Mouse (Mus musculus) layer of hippocampus, postnatal 14 days (tissue): ENCODE measurements around the gene Tmem30c. TPM values are rescaled to one million over a fixed set of nuclear protein-coding genes. Genes with fewer than 3 reads are reported as not detected.

Source experiments
- DNase-seq, 2 experiments: peaks; one replicate each; pipeline ENCODE4 v3.0.0; 2021 to 2022; ENCODE audit warnings: low spot score in 2 of 2, mixed read lengths in 1 of 2
- long read RNA-seq, 2 experiments: library from polyadenylated mRNA; stranded (forward); transcript quantifications; one replicate each; pipeline ENCODE4 v2.0.0; 2021
- total RNA-seq, 2 experiments: library from RNA; stranded (reverse); gene quantifications; 2 replicates each; pipeline ENCODE4 v1.2.3; 2021

The Tmem30c gene
- under 1 TPM; 0.30 to 0.31 TPM for total RNA-seq
- long read RNA-seq, experiment 1 = 0 reads
- long read RNA-seq, experiment 2 = 0 reads

GRCm38 (mm10) chr16:57292765-57293164 is at the start of gene Tmem30c:
TSS of gene Tmem30c (minus strand) at chr16:57292865.
- no peak for DNase-seq

DNA sequence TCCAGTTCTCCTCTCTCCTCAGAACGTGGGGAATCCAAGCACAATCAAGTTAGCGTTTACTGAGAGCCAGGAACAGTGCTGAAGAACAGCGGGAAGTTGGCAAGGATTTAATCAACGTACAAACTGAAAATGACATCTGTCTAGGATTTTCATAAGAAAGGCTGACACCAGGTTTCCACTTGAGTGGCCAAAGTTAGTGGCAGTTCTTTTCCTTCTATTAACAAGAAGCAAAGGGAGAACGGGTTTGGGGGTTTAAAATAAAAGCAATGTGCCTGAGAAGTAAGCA is 47.9 kb upstream of the Tmem30c start:
- no peak for DNase-seq

DNA sequence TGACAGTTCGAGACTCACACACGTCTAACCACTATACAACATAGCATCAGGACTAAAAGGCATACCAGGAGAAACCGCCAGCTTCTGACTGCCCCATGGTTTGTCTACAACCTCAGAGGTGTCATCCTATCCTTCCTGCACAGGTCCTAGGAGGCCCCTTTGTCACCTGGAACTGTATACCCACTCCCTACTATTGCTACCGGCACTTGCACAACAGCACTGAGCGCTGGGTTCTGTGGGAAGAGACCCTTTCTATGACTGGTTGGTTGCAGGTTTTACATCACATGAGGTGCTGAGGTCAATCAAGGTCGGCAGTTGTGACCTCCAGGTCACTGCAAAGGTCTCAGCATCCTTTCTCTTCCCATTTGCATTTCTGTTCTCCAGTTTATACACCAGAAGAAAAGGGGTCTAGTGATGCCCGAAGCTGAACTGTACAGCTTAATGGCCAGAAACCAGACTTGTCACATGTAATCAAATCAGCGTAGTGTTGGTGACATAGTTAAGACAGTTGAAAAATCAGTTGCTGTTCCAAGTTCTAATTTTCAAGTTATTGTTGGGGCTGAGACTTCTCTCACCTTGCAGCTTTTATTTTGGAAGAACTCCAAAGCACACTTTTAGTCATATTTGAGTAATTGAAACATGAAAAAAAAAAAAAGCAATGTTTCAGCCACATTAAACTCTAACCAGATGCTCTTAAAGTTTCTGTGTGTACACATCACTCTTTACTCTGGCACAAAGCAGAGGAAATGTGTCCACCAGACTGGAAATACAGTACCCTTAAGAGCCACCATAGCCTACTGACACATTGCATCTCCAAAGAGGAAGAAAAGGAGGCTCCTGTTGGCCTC is 47.3 kb upstream of the Tmem30c start:
- no peak for DNase-seq

DNA sequence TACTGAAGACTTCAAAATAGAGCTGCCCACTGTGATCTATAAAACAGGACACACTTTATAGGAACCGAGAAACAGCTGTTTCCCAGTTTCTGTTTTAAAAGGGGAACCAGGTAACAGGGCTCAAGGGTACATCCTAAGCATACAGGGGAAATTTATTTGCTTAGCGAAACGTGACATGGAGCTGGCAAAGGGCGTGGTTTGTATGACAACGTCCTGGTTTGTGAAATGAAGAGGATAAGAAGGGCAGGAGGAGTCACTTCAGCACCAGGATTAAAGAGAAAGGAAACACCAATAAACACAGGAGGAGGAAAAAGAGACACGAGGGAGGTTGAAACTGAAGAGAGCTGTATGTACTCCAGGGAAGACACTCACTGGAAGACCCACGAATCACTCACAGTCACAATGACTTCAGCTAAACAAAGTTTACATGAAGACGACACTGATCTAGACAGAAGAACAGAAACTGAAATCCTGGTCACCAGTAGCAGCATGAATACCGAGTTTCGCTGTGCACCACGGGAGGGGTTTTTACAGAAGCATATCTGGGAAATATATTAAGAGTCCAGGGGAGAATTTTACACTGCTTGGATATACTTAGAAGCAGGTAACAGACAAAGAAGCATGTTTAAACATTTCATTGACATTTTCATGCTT is 44.2 kb upstream of the Tmem30c start:
- DNase-seq = no peak

GRCm38 (mm10) chr16:57332301-57332700 is 39.6 kb upstream of the Tmem30c start:
- no peak for DNase-seq

DNA sequence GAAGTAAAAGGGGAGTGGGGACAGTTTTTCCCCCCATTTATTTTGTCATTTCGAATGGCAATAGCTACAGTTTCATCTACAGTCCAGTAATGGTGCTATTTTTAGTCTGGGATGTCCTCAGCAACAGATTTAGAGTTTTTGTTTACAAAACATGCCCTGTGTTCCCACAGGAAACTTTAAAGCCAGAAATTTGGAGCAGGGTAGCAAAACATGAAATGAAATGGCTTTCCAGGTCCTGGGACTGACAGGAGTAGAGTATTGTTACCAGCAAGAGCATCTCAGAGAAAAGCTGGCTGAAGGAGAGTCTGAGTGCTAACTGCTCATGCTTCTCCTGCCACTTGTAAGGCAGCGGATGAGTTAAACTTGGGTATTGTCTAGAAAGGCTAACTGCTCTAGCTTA is 37.4 kb upstream of the Tmem30c start:
- no peak for DNase-seq

DNA sequence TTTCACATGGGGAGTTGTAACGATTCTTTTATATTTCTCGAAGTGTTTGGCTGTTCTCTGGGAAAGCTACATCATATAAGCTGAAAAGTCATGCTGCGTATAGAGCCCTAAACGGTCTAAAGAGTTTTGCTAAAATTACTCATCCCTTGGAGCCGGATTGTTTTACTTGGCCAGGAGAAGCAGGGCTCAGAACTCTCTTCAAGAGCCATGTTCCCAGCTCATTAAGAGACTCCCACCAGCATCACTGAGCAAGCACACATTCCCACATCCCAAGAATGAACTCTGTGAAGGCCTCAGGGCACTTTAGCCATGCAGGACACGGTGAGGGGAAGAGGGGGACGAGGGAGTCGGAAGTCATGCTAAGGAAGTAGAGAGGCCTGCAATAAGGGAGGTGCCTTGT is 36.4 kb upstream of the Tmem30c start:
- no peak for DNase-seq

GRCm38 (mm10) chr16:57326996-57327395 is 34.3 kb upstream of the Tmem30c start:
- DNase-seq = no peak

- no peak for DNase-seq
Observed at GRCm38 (mm10) chr16:57319284-57320124, 26.8 kb upstream of the Tmem30c start.

GRCm38 (mm10) chr16:57318637-57319125 is 26.0 kb upstream of the Tmem30c start:
- DNase-seq = no peak

DNA sequence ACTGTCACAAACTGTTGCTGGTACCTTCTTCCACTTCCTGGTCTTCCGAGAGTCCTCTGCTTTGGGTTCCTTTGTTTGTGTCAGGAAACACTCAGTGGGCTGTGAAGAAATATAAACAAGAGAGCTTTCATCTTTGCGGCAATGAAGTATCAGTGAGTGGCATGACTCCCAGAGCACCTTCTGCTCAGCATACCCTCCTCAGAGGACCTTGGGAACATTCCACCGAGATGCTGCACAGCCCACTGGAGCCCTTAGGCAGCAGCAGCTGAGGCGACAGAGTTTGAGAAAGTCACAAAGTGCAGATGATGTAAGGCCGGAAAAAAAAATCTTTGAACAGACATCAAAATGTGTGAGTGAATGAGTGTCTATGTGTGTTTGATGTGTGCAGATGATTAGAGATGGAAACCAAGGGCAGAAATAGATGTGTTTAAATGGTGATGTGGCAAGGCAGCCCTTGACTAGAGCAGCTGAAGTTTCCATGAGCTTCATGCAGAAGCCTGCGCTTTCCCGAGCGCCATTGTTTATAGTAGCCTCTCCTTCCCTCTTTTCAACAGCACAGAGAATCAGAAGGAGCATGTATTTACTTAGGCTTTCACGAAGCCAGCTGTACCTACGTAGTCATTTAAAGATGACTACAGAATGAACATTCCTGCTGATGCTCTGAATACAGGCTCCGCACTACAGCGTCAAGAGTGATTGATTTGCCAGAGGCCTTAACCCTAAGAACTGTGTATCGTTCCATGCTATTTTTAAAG is 25.4 kb upstream of the Tmem30c start:
- no peak for DNase-seq

DNA sequence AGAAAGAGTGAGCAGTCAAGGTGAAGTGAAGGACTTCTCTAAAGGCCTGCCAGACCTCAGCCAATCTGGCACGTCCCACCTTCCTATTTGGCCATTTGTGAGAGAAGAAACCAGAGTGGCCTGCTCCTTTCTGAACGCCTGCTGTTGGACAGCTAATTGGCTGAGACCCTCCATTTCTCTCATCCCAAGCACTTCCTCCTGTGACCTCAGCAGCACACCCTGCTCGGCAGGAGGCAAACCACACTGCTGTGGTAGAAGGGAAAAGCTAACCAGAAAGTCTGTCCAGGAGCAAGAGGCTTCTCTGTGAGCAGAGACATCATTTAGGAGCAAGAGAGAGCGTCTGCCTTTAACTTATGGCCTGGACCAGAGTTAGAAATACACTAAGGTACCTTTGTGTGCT is 24.5 kb upstream of the Tmem30c start:
- no peak for DNase-seq

DNA sequence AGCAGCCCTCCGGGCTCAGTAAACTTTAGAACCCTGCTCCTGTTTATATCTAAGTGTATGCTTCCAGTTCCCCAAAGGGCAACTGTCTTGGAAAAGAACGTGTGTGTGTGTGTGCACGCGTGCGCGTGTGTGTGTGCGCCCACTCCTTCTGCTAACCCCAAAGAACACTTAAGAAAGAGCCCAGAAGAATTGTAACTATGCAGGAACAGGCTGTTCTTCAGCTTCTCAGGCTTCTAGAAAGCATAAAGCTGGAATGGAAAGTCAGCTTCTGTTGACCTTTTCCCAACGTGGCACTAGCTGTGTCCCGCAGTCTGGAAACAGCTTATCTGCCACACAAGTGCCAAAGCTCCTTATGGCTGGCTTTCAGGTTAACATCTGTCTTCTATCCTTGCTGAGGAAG is 22.4 kb upstream of the Tmem30c start:
- no peak for DNase-seq

DNA sequence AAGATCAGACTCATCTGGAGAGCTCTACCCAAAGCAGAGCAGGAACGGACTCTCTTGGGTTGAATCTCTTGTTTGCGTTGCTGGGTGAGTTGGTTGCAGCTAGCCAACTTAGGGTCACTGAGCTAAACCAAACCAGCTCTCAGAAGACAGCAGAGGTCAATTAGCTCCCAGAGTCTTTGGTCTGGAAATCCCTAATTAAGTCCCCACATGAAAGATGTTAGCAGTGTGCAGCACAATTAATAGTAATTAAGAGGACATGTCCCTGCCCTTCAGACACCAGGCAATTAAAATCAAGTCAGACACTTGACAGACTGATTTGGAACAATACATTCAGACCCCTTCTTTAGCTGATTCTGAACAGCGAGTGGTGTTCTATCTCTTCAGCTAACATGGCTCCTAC is 21.6 kb upstream of the Tmem30c start:
- DNase-seq = no peak

DNA sequence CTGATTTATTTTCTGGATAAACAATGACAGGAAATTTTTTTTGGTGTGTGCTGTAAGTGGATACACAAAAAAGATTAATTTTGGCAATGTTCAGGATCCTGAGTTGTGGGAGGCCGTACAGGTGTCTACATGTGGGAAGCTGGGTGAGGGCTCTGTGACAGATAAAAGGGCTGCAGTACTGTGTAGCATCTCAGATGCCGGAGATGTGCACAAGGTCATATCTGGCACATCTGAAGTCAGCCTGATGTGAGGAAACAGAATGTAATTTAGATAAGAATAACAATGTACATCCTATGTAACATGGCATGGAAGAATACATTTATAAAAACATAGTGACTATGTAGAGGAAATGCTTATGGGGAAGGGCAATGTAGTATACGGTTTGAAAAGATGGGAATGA is 20.8 kb upstream of the Tmem30c start:
- DNase-seq = no peak

- DNase-seq = no peak
Observed at GRCm38 (mm10) chr16:57312130-57312529, 19.5 kb upstream of the Tmem30c start.

DNA sequence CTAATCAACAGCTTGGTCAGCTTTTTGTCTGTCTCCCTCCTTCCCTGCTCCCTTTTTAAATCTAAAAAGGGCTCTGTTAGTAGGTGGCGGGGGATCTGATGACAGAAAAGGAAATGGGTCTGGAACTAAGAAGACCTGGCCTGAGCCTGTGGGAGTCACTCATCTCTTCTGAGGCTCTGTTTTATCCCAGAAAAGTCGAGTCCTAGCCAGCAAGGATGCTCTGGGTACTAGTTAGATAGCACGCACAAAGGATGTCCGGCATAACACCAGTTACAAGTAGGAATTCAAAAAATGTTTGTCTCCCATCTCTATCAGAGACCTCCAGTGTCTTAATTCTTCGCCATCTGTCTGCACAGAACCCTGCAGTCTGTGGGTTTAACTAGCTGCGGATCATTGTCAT is 12.8 kb upstream of the Tmem30c start:
- DNase-seq = no peak

DNA sequence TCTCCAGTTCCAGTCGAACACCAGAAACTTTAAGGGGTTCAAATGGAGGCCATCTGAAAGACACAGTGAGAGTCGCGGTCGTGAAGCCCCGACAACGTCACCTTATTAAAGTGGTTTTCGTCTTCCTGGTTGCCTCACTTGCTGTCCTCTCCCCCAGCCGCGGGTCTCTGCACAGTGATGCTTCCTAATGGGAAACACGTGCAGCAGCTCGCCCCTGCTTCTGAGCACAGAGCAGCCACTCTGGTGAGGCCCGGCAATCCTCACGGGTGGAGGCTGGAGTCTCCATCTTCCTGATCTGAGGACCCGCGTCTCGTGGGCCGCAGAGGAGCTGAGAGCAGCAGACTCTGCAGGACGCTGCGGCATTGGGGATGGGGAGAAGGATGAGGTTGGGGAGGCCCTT is 11.1 kb upstream of the Tmem30c start:
- DNase-seq = no peak

DNA sequence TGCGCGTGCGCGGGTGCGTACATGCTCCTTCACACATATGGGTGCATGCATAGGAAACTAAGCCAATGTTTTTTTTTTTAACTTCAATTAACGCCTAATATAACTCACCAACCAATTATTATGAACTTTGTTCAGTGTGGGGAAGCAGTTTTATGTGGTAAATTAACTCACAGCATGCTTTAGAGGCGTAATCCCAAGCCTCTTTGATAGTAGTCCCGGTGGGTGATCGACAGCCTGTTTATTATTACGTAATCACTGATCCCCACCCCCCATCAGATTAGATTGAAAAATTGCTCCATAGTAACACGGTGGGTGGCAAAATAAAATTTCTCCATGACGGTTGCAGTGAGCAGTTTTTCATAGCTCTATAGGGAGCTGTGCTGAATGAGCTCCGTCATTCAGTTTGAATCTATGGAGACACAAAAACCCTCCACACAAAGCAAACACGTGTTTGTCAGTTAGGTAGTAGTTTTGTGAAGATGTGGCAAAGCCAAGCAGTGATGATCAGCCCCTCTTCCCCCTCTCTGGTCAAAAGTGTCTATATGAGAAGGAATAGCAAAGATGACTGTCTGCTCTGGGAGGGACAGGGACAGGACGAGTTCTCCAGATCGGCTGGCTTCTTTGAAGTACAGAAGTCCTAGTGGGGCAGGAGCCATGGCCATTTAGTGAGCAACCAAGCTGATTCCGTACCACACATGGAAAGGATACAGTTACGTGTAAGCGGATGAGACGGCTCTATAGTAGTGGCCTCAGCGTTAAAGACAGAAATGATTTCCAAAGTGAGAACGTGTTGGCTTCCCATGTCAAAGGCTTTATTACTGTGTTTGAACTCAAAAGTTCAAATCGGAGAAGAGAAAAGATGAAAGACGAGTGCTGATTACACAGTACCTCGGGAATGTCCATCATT is 10.4 kb upstream of the Tmem30c start:
- no peak for DNase-seq

- no peak for DNase-seq
Observed at GRCm38 (mm10) chr16:57301512-57302115, 8.9 kb upstream of the Tmem30c start.
